In genomic region chr13:117567251-117567650, GRCm38 (mm10) we compare ENCODE assay signal across 9 mouse cellular contexts. TPM values are rescaled to one million over a fixed set of nuclear protein-coding genes. Genes with fewer than 3 reads are reported as not detected.
A peak's percentile ranks its signal among the peaks of the same experiment; 100 is the strongest.
DNase-seq lines count a peak whose midpoint lies in the region; ATAC-seq and TF ChIP-seq lines count a peak whose summit lies in the region.
"Had no signal": no experiment of that assay in that cellular context is flagged by ENCODE, and none has a peak within 500 bp of the region (broad histone marks: within the 10 kb centered on the region; RNA-seq: fewer than 3 reads in every experiment).

No protein-coding gene starts in this region.

- H3K79me2 ChIP-seq in heart, adult 2 months (replicated peaks; ENCODE audit: control insufficient read depth, insufficient read depth, low read length): no peaks in the 10 kb centered on the region

- no peak for TF ChIP-seq POLR2A in heart, adult 2 months (IDR thresholded peaks at IDR 0.05; ENCODE audit: insufficient read depth, low read depth, low read length)

- H3K4me1 ChIP-seq in forebrain, postnatal 0 days (ENCODE audit: insufficient read depth): no peaks in the 10 kb centered on the region
- no peaks in the 10 kb centered on the region for H3K4me1 ChIP-seq in forebrain, embryonic 16.5 days (replicated peaks; ENCODE audit: control insufficient read depth, insufficient read depth, low read length)
- no peaks in the 10 kb centered on the region for H3K4me1 ChIP-seq in heart, adult 2 months (ENCODE audit: control insufficient read depth, insufficient read depth, low read length)
- H3K4me1 ChIP-seq in embryonic facial prominence, embryonic 10.5 days: no peaks in the 10 kb centered on the region

- TF ChIP-seq EP300 in heart, adult 2 months (IDR thresholded peaks at IDR 0.05; ENCODE audit: insufficient read depth, low read depth, low read length): no peak

- DNase-seq in forebrain, postnatal 0 days: peak; percentile 9
- peak; percentile 18 to 24 for DNase-seq in heart, adult 2 months
- DNase-seq in layer of hippocampus, postnatal 25 days (ENCODE audit: extremely low spot score in 1 of 2, low spot score in 1 of 2): peak; percentile 38 to 51
- peak; percentile 62 to 72 for DNase-seq in right cerebral cortex, adult 2 months (ENCODE audit: low spot score in 2 of 2)
- DNase-seq in kidney, postnatal 36 days: no peak
- no peak for DNase-seq in embryonic facial prominence, embryonic 10.5 days (ENCODE audit: low spot score)
- DNase-seq in urinary bladder, adult 2 months (ENCODE audit: low spot score): no peak
- DNase-seq: gastrocnemius, postnatal 10 days had no signal

- no peak overlapping the region for H3K9ac ChIP-seq in forebrain, postnatal 0 days
- no peak overlapping the region for H3K9ac ChIP-seq in forebrain, embryonic 16.5 days (replicated peaks; ENCODE audit: low read depth, low read length)
- no peak overlapping the region for H3K9ac ChIP-seq in heart, adult 2 months (ENCODE audit: low read depth, low read length)

- intact Hi-C loops in heart, adult 2 months (cut with DNase I): no loop called here

- no peaks in the 10 kb centered on the region for H3K9me3 ChIP-seq in forebrain, postnatal 0 days (ENCODE audit: low read length)
- no peaks in the 10 kb centered on the region for H3K9me3 ChIP-seq in forebrain, embryonic 16.5 days (ENCODE audit: control insufficient read depth, low read length)
- 0 out of 2 replicates have a peak, but pooled peaks cover 3% of the 10 kb centered on the region for H3K9me3 ChIP-seq in embryonic facial prominence, embryonic 10.5 days

- no peak overlapping the region for H3K27ac ChIP-seq in forebrain, postnatal 0 days (ENCODE audit: low read depth, low read length)
- H3K27ac ChIP-seq in forebrain, embryonic 16.5 days (ENCODE audit: low read length): no peak overlapping the region
- no peak overlapping the region for H3K27ac ChIP-seq in heart, adult 2 months
- H3K27ac ChIP-seq in embryonic facial prominence, embryonic 10.5 days (replicated peaks): no peak overlapping the region

- TF ChIP-seq CTCF in forebrain, postnatal 0 days (IDR thresholded peaks at IDR 0.05; ENCODE audit: low read depth): no peak
- no peak for TF ChIP-seq CTCF in heart, adult 2 months (IDR thresholded peaks at IDR 0.05)

- H3K4me2 ChIP-seq in forebrain, postnatal 0 days (ENCODE audit: low read depth): no peak overlapping the region
- H3K4me2 ChIP-seq in forebrain, embryonic 16.5 days (ENCODE audit: low read length): no peak overlapping the region

- no peak overlapping the region for H3K4me3 ChIP-seq in forebrain, postnatal 0 days (ENCODE audit: low read depth, low read length)
- H3K4me3 ChIP-seq in forebrain, embryonic 16.5 days (replicated peaks; ENCODE audit: low read length): no peak overlapping the region
- H3K4me3 ChIP-seq in heart, adult 2 months: no peak overlapping the region
- H3K4me3 ChIP-seq in embryonic facial prominence, embryonic 10.5 days: no peak overlapping the region

- H3K27me3 ChIP-seq in forebrain, postnatal 0 days (ENCODE audit: insufficient read depth, low read length): no peaks in the 10 kb centered on the region
- no peaks in the 10 kb centered on the region for H3K27me3 ChIP-seq in forebrain, embryonic 16.5 days (replicated peaks; ENCODE audit: control insufficient read depth, insufficient read depth, low read length)
- H3K27me3 ChIP-seq in heart, adult 2 months (ENCODE audit: control insufficient read depth, insufficient read depth, low read length): no peaks in the 10 kb centered on the region
- H3K27me3 ChIP-seq in embryonic facial prominence, embryonic 10.5 days (replicated peaks; ENCODE audit: low read depth, poor library complexity, severe bottlenecking): no peaks in the 10 kb centered on the region

- 59% methylated on average over 8 of the region's 8 CpGs for WGBS in forebrain, postnatal 0 days
- 69% methylated on average over 8 of the region's 8 CpGs for WGBS in forebrain, embryonic 16.5 days
- 13% methylated on average over 8 of the region's 8 CpGs for WGBS in heart, adult 2 months
- WGBS in embryonic facial prominence, embryonic 10.5 days: 87% methylated on average over 8 of the region's 8 CpGs

- ATAC-seq in forebrain, postnatal 0 days: no peak
- no peak for ATAC-seq in forebrain, embryonic 16.5 days

- H3K36me3 ChIP-seq in forebrain, postnatal 0 days (ENCODE audit: insufficient read depth): no peaks in the 10 kb centered on the region
- H3K36me3 ChIP-seq in forebrain, embryonic 16.5 days (ENCODE audit: control insufficient read depth, insufficient read depth): no peaks in the 10 kb centered on the region
- no peaks in the 10 kb centered on the region for H3K36me3 ChIP-seq in heart, adult 2 months (ENCODE audit: control insufficient read depth, insufficient read depth, low read length)
- no peaks in the 10 kb centered on the region for H3K36me3 ChIP-seq in embryonic facial prominence, embryonic 10.5 days (replicated peaks)

RNA-seq across cellular contexts. Expression of gene Hcn1, which starts 34.9 kb away (rescaled TPM):
- total RNA-seq in forebrain, postnatal 0 days (2014; rRNA removed): 6.5 and 6.9 TPM in 2 replicates
- 0.88 and 1.7 TPM in 2 replicates for polyA plus RNA-seq in forebrain, postnatal 0 days (2015; fragmentation: Nextera tagmentation; extraction: Ambion mirVana)
- 0.67 and 0.87 TPM in 2 replicates for polyA plus RNA-seq in forebrain, embryonic 16.5 days (2015; fragmentation: Nextera tagmentation; extraction: Ambion mirVana)
- total RNA-seq in heart, adult 2 months (2021): 1 to 10 TPM; 1.2 to 1.3 TPM
- 0.59 and 0.70 TPM in 2 replicates for polyA plus RNA-seq in heart, adult 2 months (2012; rRNA removed)
- total RNA-seq in layer of hippocampus, postnatal 25 days (2021): 10 to 100 TPM; 36.3 to 44.9 TPM
- polyA plus RNA-seq in embryonic facial prominence, embryonic 10.5 days (2016; fragmentation: Nextera tagmentation; extraction: Ambion mirVana): 0.01 and 0.11 TPM in 2 replicates
- polyA plus RNA-seq in urinary bladder, adult 2 months (2012; rRNA removed): 6.9 and 9.3 TPM in 2 replicates

Comparison
In these comparisons a context has a peak if more than half of its experiments do, and no peak if none do; other contexts are left out.
1. DNase-seq: peak in forebrain, postnatal 0 days (single experiment), heart, adult 2 months (2 of 2), layer of hippocampus, postnatal 25 days (2 of 2) and right cerebral cortex, adult 2 months (2 of 2); none in kidney, postnatal 36 days (0 of 2), embryonic facial prominence, embryonic 10.5 days (single experiment) and urinary bladder, adult 2 months (single experiment).